In genomic region chr9:123496665-123497064, GRCm38 (mm10) we compare ENCODE assay signal across 8 mouse cellular contexts. TPM values are rescaled to one million over a fixed set of nuclear protein-coding genes. Genes with fewer than 3 reads are reported as not detected.
DNase-seq lines count a peak whose midpoint lies in the region; ATAC-seq and TF ChIP-seq lines count a peak whose summit lies in the region.
"Had no signal": no experiment of that assay in that cellular context is flagged by ENCODE, and none has a peak within 500 bp of the region (broad histone marks: within the 10 kb centered on the region; RNA-seq: fewer than 3 reads in every experiment).

No protein-coding gene starts in this region.

- 2% methylated on average over 13 of the region's 13 CpGs for WGBS in embryonic facial prominence, embryonic 13.5 days
- 12% methylated on average over 13 of the region's 13 CpGs for WGBS in kidney, postnatal 0 days
- 22% methylated on average over 13 of the region's 13 CpGs for WGBS in lung, postnatal 0 days

- TF ChIP-seq EP300 in lung, postnatal 0 days (IDR thresholded peaks at IDR 0.05): no peak

- H3K4me3 ChIP-seq in embryonic facial prominence, embryonic 13.5 days: no peak overlapping the region; the same call in 1 of the 2 replicates
- no peak overlapping the region; the same call in 1 of the 2 replicates for H3K4me3 ChIP-seq in kidney, postnatal 0 days (replicated peaks; ENCODE audit: low read depth, low read length)
- no peak overlapping the region for H3K4me3 ChIP-seq in lung, postnatal 0 days (ENCODE audit: low read depth, low read length)
- H3K4me3 ChIP-seq: neural tube, embryonic 13.5 days had no signal

- no peak overlapping the region; the same call in 1 of the 2 replicates for H3K9ac ChIP-seq in embryonic facial prominence, embryonic 13.5 days
- no peak overlapping the region for H3K9ac ChIP-seq in kidney, postnatal 0 days (ENCODE audit: low read depth, low read length)
- H3K9ac ChIP-seq in lung, postnatal 0 days (replicated peaks; ENCODE audit: low read depth): no peak overlapping the region
- H3K9ac ChIP-seq: neural tube, embryonic 13.5 days had no signal

- no peak for ATAC-seq in embryonic facial prominence, embryonic 13.5 days (ENCODE audit: insufficient number of reproducible peaks, insufficient read depth, low FRiP score, low TSS enrichment, low read depth)
- peak; percentile 79 for ATAC-seq in kidney, postnatal 0 days (replicated peaks; ENCODE audit: low FRiP score, low read depth)
- no peak for ATAC-seq in lung, postnatal 0 days

- DNase-seq in lung, adult 18-20 months: peak; percentile 61 to 75
- no peak for DNase-seq in lung, postnatal 25 days (ENCODE audit: low spot score)
- peak; percentile 48 for DNase-seq in kidney, postnatal 0 days (ENCODE audit: low spot score)
- DNase-seq in lung, postnatal 0 days (ENCODE audit: low spot score): peak; percentile 57
- no peak for DNase-seq in cerebellum, adult 11 months
- DNase-seq in adipocyte (ENCODE audit: low spot score): no peak

- peak overlapping the region; percentile 44 for H3K4me2 ChIP-seq in embryonic facial prominence, embryonic 13.5 days
- peak overlapping the region; percentile 32; the same call in 1 of the 2 replicates for H3K4me2 ChIP-seq in kidney, postnatal 0 days (ENCODE audit: low read length)
- H3K4me2 ChIP-seq in lung, postnatal 0 days (replicated peaks; ENCODE audit: low read depth, low read length): peak overlapping the region; percentile 14; the same call in 1 of the 2 replicates
- H3K4me2 ChIP-seq: neural tube, embryonic 13.5 days had no signal

- TF ChIP-seq CTCF in kidney, postnatal 0 days (IDR thresholded peaks at IDR 0.05; ENCODE audit: low read depth): peak; percentile 15; the same call in 1 of the 2 replicates
- no peak for TF ChIP-seq CTCF in lung, postnatal 0 days (IDR thresholded peaks at IDR 0.05)

- H3K27me3 ChIP-seq in embryonic facial prominence, embryonic 13.5 days: no peaks in the 10 kb centered on the region
- no peaks in the 10 kb centered on the region for H3K27me3 ChIP-seq in kidney, postnatal 0 days (ENCODE audit: insufficient read depth, low read length)
- H3K27me3 ChIP-seq in lung, postnatal 0 days (replicated peaks; ENCODE audit: insufficient read depth, low read length): no peaks in the 10 kb centered on the region
- H3K27me3 ChIP-seq: neural tube, embryonic 13.5 days had no signal

- H3K4me1 ChIP-seq in embryonic facial prominence, embryonic 13.5 days: peaks cover 27% of the 10 kb centered on the region
- peaks cover 11% of the 10 kb centered on the region for H3K4me1 ChIP-seq in kidney, postnatal 0 days (replicated peaks; ENCODE audit: insufficient read depth, low read length)
- H3K4me1 ChIP-seq in lung, postnatal 0 days (ENCODE audit: insufficient read depth, low read depth, low read length): peaks cover 14% of the 10 kb centered on the region; the same call in 1 of the 2 replicates

- H3K9me3 ChIP-seq in embryonic facial prominence, embryonic 13.5 days: no peaks in the 10 kb centered on the region
- H3K9me3 ChIP-seq in kidney, postnatal 0 days (replicated peaks; ENCODE audit: low read length): no peaks in the 10 kb centered on the region
- H3K9me3 ChIP-seq in lung, postnatal 0 days (ENCODE audit: low read length): no peaks in the 10 kb centered on the region
- H3K9me3 ChIP-seq: neural tube, embryonic 13.5 days had no signal

- peaks cover 17% of the 10 kb centered on the region for H3K36me3 ChIP-seq in embryonic facial prominence, embryonic 13.5 days
- H3K36me3 ChIP-seq in kidney, postnatal 0 days (ENCODE audit: insufficient read depth, low read length): no peaks in the 10 kb centered on the region; the same call in 1 of the 2 replicates
- no peaks in the 10 kb centered on the region for H3K36me3 ChIP-seq in lung, postnatal 0 days (ENCODE audit: insufficient read depth, low read length)

- no peak overlapping the region for H3K27ac ChIP-seq in embryonic facial prominence, embryonic 13.5 days
- no peak overlapping the region for H3K27ac ChIP-seq in kidney, postnatal 0 days
- no peak overlapping the region for H3K27ac ChIP-seq in lung, postnatal 0 days (ENCODE audit: low read length)
- H3K27ac ChIP-seq: neural tube, embryonic 13.5 days had no signal

RNA-seq across cellular contexts. Expression of gene Limd1, which starts 18.2 kb away (rescaled TPM):
- 47.0 and 50.2 TPM in 2 replicates for polyA plus RNA-seq in embryonic facial prominence, embryonic 13.5 days (2015; fragmentation: Nextera tagmentation; extraction: Ambion mirVana)
- 43.3 and 44.0 TPM in 2 replicates for polyA plus RNA-seq in kidney, postnatal 0 days (2015; fragmentation: Nextera tagmentation; extraction: Ambion mirVana)
- polyA plus RNA-seq in lung, postnatal 0 days (2015; fragmentation: Nextera tagmentation; extraction: Ambion mirVana): 56.3 and 61.9 TPM in 2 replicates

RNA-seq across cellular contexts. Expression of gene Sacm1l, which starts 32.9 kb away (rescaled TPM):
- polyA plus RNA-seq in embryonic facial prominence, embryonic 13.5 days (2015; fragmentation: Nextera tagmentation; extraction: Ambion mirVana): 42.8 and 49.3 TPM in 2 replicates
- polyA plus RNA-seq in kidney, postnatal 0 days (2015; fragmentation: Nextera tagmentation; extraction: Ambion mirVana): 55.2 and 59.5 TPM in 2 replicates
- 38.6 and 41.2 TPM in 2 replicates for polyA plus RNA-seq in lung, postnatal 0 days (2015; fragmentation: Nextera tagmentation; extraction: Ambion mirVana)

Comparison
In these comparisons a context has a peak if more than half of its experiments do, and no peak if none do; other contexts are left out.
1. DNase-seq: peak in lung, adult 18-20 months (2 of 2), kidney, postnatal 0 days (single experiment) and lung, postnatal 0 days (single experiment); none in lung, postnatal 25 days (single experiment), cerebellum, adult 11 months (single experiment) and adipocyte (single experiment).
2. Peak in every context shown above with its lines, with median percentiles within 50 percentile points of each other: H3K4me2 ChIP-seq.